Mouse (Mus musculus): ENCODE measurements at regions not wholly inside any gene's neighbourhood (a gene's known extent, or its start where the extent isn't known, plus 50 kb on each side); places are given as distances from the start of the nearest gene placed in this dataset.

GRCm38 (mm10) chr11:112865836-112866235 lies 83.8 kb downstream of the Sox9 start:
- TF ChIP-seq CTCF (IDR thresholded peaks at IDR 0.05; ENCODE audit: low read depth, low read length) (no peak), POLR2A (IDR thresholded peaks at IDR 0.05; ENCODE audit: borderline replicate concordance, low read depth, low read length) (no peak)

Data from bone marrow macrophage, adult 2 months (primary cell).